Mouse (Mus musculus): Measurements from ENCODE around the gene Tmem54. TPM values are rescaled to one million over a fixed set of nuclear protein-coding genes. Genes with fewer than 3 reads are reported as not detected.

Gene Tmem54
- polyA plus RNA-seq, 1 experiment, result 5.5 TPM

DNA sequence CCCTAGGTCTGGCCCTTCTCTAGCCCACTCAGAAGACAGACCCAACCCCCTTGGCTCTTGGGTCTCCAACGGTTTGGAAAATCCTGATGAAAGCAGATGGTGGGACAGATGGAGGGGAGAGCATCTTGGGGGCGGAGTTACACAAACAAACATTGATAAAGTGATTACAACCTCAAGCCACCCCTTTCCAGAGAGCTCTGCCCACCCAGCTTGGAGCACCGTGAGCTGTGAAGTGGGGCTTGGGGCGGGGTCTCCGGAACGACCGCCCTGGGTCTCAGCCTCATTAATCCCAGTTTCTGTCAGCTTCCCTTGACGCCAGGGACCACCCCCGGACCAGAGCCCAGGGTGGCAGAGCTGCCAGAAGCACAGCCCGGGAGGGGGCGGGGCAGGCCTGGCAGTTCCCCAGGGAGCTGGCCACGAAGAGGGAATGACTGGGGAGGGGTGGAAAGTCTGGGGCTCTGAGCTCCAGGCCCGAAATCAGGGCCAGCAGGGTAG lies 19.4 kb downstream of the Tmem54 start:
- H3K4me3 ChIP-seq (ENCODE audit: control insufficient read depth, insufficient read depth, low read length), result no peak overlapping the region

GRCm38 (mm10) chr4:129125736-129126451 lies 20.5 kb downstream of the Tmem54 start:
- no peak overlapping the region for H3K27ac ChIP-seq (ENCODE audit: control insufficient read depth, insufficient read depth, low read length)
- H3K36me3 ChIP-seq (ENCODE audit: control insufficient read depth, insufficient read depth, low read length), result no peaks in the 10 kb centered on the region
- 26% methylated on average over 19 of the region's 19 CpGs for WGBS
- no peaks in the 10 kb centered on the region; the same call in 1 of the 2 replicates for H3K27me3 ChIP-seq (ENCODE audit: control insufficient read depth, insufficient read depth, low read length)
- TF ChIP-seq CTCF (IDR thresholded peaks at IDR 0.05; ENCODE audit: borderline replicate concordance, control insufficient read depth, extremely low read depth, insufficient read depth, low read length, poor library complexity) (no peak), POLR2A (IDR thresholded peaks at IDR 0.05; ENCODE audit: control insufficient read depth, extremely low read depth, insufficient read depth, low read length, poor library complexity) (no peak)
- H3K4me3 ChIP-seq (ENCODE audit: control insufficient read depth, insufficient read depth, low read length), result no peak overlapping the region
- H3K4me1 ChIP-seq (replicated peaks; ENCODE audit: control insufficient read depth, insufficient read depth, low read length), result peaks cover 14% of the 10 kb centered on the region
- DNase-seq, result no peak

More for the DNA sequence above, 19.4 kb downstream of the Tmem54 start:
- Histone ChIP-seq H3K4me1 (replicated peaks; ENCODE audit: control insufficient read depth, insufficient read depth, low read length) (peaks cover 5% of the 10 kb centered on the region; the same call in 1 of the 2 replicates), H3K27me3 (ENCODE audit: control insufficient read depth, insufficient read depth, low read length) (no peaks in the 10 kb centered on the region; the same call in 1 of the 2 replicates), H3K36me3 (ENCODE audit: control insufficient read depth, insufficient read depth, low read length) (no peaks in the 10 kb centered on the region), H3K27ac (ENCODE audit: control insufficient read depth, insufficient read depth, low read length) (no peak overlapping the region)
- no peak for TF ChIP-seq CTCF (IDR thresholded peaks at IDR 0.05; ENCODE audit: borderline replicate concordance, control insufficient read depth, extremely low read depth, insufficient read depth, low read length, poor library complexity)
- TF ChIP-seq POLR2A (IDR thresholded peaks at IDR 0.05; ENCODE audit: control insufficient read depth, extremely low read depth, insufficient read depth, low read length, poor library complexity), result no peak
- no peak for DNase-seq
- 20% methylated on average over 13 of the region's 13 CpGs for WGBS

GRCm38 (mm10) chr4:129128582-129129338 lies 23.4 kb downstream of the Tmem54 start:
- no peak overlapping the region for H3K4me3 ChIP-seq (ENCODE audit: control insufficient read depth, insufficient read depth, low read length)
- 71% methylated on average over 13 of the region's 13 CpGs for WGBS
- no peak for DNase-seq
- TF ChIP-seq POLR2A (IDR thresholded peaks at IDR 0.05; ENCODE audit: control insufficient read depth, extremely low read depth, insufficient read depth, low read length, poor library complexity) (no peak), CTCF (IDR thresholded peaks at IDR 0.05; ENCODE audit: borderline replicate concordance, control insufficient read depth, extremely low read depth, insufficient read depth, low read length, poor library complexity) (no peak)
- H3K4me1 ChIP-seq (replicated peaks; ENCODE audit: control insufficient read depth, insufficient read depth, low read length), result peaks cover 19% of the 10 kb centered on the region
- no peak overlapping the region for H3K27ac ChIP-seq (ENCODE audit: control insufficient read depth, insufficient read depth, low read length)
- H3K27me3 ChIP-seq (ENCODE audit: control insufficient read depth, insufficient read depth, low read length), result no peaks in the 10 kb centered on the region; the same call in 1 of the 2 replicates
- H3K36me3 ChIP-seq (ENCODE audit: control insufficient read depth, insufficient read depth, low read length), result no peaks in the 10 kb centered on the region

GRCm38 (mm10) chr4:129129387-129129786 lies 24.0 kb downstream of the Tmem54 start:
- H3K36me3 ChIP-seq (ENCODE audit: control insufficient read depth, insufficient read depth, low read length), result no peaks in the 10 kb centered on the region
- H3K27me3 ChIP-seq (ENCODE audit: control insufficient read depth, insufficient read depth, low read length), result no peaks in the 10 kb centered on the region; the same call in 1 of the 2 replicates
- no peak overlapping the region for H3K4me3 ChIP-seq (ENCODE audit: control insufficient read depth, insufficient read depth, low read length)
- 71% methylated on average over 9 of the region's 9 CpGs for WGBS
- no peak overlapping the region for H3K27ac ChIP-seq (ENCODE audit: control insufficient read depth, insufficient read depth, low read length)
- DNase-seq, result no peak
- H3K4me1 ChIP-seq (replicated peaks; ENCODE audit: control insufficient read depth, insufficient read depth, low read length), result peaks cover 19% of the 10 kb centered on the region
- TF ChIP-seq CTCF (IDR thresholded peaks at IDR 0.05; ENCODE audit: borderline replicate concordance, control insufficient read depth, extremely low read depth, insufficient read depth, low read length, poor library complexity), result no peak
- TF ChIP-seq POLR2A (IDR thresholded peaks at IDR 0.05; ENCODE audit: control insufficient read depth, extremely low read depth, insufficient read depth, low read length, poor library complexity), result no peak

- DNase-seq, result peak; percentile 45
- H3K4me1 ChIP-seq (replicated peaks; ENCODE audit: control insufficient read depth, insufficient read depth, low read length), result peaks cover 22% of the 10 kb centered on the region
- 4% methylated on average over 8 of the region's 8 CpGs for WGBS
- H3K36me3 ChIP-seq (ENCODE audit: control insufficient read depth, insufficient read depth, low read length), result no peaks in the 10 kb centered on the region
- no peaks in the 10 kb centered on the region; the same call in 1 of the 2 replicates for H3K27me3 ChIP-seq (ENCODE audit: control insufficient read depth, insufficient read depth, low read length)
- H3K27ac ChIP-seq (ENCODE audit: control insufficient read depth, insufficient read depth, low read length), result no peak overlapping the region; the same call in 1 of the 2 replicates
- peak overlapping the region; percentile 20; the same call in 1 of the 2 replicates for H3K4me3 ChIP-seq (ENCODE audit: control insufficient read depth, insufficient read depth, low read length)
- TF ChIP-seq CTCF (IDR thresholded peaks at IDR 0.05; ENCODE audit: borderline replicate concordance, control insufficient read depth, extremely low read depth, insufficient read depth, low read length, poor library complexity) (peak; percentile 84), POLR2A (IDR thresholded peaks at IDR 0.05; ENCODE audit: control insufficient read depth, extremely low read depth, insufficient read depth, low read length, poor library complexity) (no peak)
These were observed 24.8 kb downstream of the Tmem54 start for GRCm38 (mm10) chr4:129130149-129130548.

GRCm38 (mm10) chr4:129130755-129131303 lies 25.5 kb downstream of the Tmem54 start:
- DNase-seq, result peak; percentile 39
- no peaks in the 10 kb centered on the region for H3K36me3 ChIP-seq (ENCODE audit: control insufficient read depth, insufficient read depth, low read length)
- TF ChIP-seq POLR2A (IDR thresholded peaks at IDR 0.05; ENCODE audit: control insufficient read depth, extremely low read depth, insufficient read depth, low read length, poor library complexity) (no peak), CTCF (IDR thresholded peaks at IDR 0.05; ENCODE audit: borderline replicate concordance, control insufficient read depth, extremely low read depth, insufficient read depth, low read length, poor library complexity) (0 out of 2 replicates have a peak, but pooled peaks have one; percentile 26)
- peak overlapping the region; percentile 33 for H3K4me3 ChIP-seq (ENCODE audit: control insufficient read depth, insufficient read depth, low read length)
- peaks cover 3% of the 10 kb centered on the region; the same call in 1 of the 2 replicates for H3K27me3 ChIP-seq (ENCODE audit: control insufficient read depth, insufficient read depth, low read length)
- peaks cover 19% of the 10 kb centered on the region for H3K4me1 ChIP-seq (replicated peaks; ENCODE audit: control insufficient read depth, insufficient read depth, low read length)
- 2% methylated on average over 17 of the region's 17 CpGs for WGBS
- no peak overlapping the region; the same call in 1 of the 2 replicates for H3K27ac ChIP-seq (ENCODE audit: control insufficient read depth, insufficient read depth, low read length)

All from thymus, adult 2 months (tissue).